Mouse (Mus musculus) bone marrow macrophage, adult 2 months (primary cell): ENCODE data around the gene Msh2.
"Not testable (repeated sequence)": the region's sequence is repeated elsewhere in the genome, so short reads cannot be mapped to it uniquely, and the experiment has no call there.

Experiments
- CTCF ChIP-seq: IDR thresholded peaks from 2 replicates; pipeline ENCODE4 v1.5.1; 2012; ENCODE audit warnings: low read depth, mild to moderate bottlenecking, low read length, moderate library complexity
- POLR2A ChIP-seq: IDR thresholded peaks from 2 replicates; pipeline ENCODE4 v1.6.1; 2012; ENCODE audit warnings: mild to moderate bottlenecking, low read depth, low read length, borderline replicate concordance

- not testable (repeated sequence) for TF ChIP-seq CTCF, POLR2A
These were observed 16.5 kb upstream of the Msh2 start for GRCm38 (mm10) chr17:87655616-87656015.
